Mouse (Mus musculus): ENCODE data around the gene Fancg. TPM values are rescaled to one million over a fixed set of nuclear protein-coding genes. Genes with fewer than 3 reads are reported as not detected.

Gene Fancg
- total RNA-seq, 2 experiments from 2014 or later = 5.8 to 6.7 TPM

DNA sequence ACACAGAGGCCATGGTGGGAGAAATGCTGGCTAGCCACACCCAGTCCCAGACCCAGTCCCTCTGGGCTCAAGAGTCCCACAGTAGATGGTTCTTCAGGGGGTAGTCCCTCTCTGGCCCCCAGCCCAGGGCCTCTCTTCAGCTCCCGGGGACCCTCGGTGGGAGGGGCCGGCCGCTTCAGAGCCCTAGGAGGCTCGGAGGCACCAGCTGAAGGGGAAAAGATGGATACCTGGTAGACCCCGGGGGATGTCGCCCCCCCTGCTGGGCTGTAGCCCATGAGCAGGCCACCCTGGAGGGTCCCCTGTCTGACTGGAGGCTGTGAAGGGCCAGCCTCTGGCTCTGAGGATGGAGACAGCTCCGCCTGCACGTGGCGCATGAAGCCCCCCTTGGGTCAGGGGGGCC, 26.1 kb upstream of the Fancg start:
- no peak for DNase-seq
- intact Hi-C loops (cut with DNase I) = loop anchor here (10.0 kb wide), 1 partner anchor 528 kb away; the partner anchor contains the start of genes Creb3 and Tln1

GRCm38 (mm10) chr4:43035851-43036250, 25.5 kb upstream of the Fancg start:
- intact Hi-C loops (cut with DNase I) = loop anchor here (10.0 kb wide), 1 partner anchor 529 kb away; the partner anchor contains the start of genes Creb3 and Tln1
- DNase-seq = no peak

GRCm38 (mm10) chr4:43033481-43033880, 23.2 kb upstream of the Fancg start:
- intact Hi-C loops (cut with DNase I) = loop anchor here (10.0 kb wide), 1 partner anchor 531 kb away; the partner anchor contains the start of genes Creb3 and Tln1
- DNase-seq = no peak

GRCm38 (mm10) chr4:43032501-43032900, 22.2 kb upstream of the Fancg start:
- intact Hi-C loops (cut with DNase I) = loop anchor here (10.0 kb wide), 1 partner anchor 532 kb away; the partner anchor contains the start of genes Creb3 and Tln1
- no peak for DNase-seq

DNA sequence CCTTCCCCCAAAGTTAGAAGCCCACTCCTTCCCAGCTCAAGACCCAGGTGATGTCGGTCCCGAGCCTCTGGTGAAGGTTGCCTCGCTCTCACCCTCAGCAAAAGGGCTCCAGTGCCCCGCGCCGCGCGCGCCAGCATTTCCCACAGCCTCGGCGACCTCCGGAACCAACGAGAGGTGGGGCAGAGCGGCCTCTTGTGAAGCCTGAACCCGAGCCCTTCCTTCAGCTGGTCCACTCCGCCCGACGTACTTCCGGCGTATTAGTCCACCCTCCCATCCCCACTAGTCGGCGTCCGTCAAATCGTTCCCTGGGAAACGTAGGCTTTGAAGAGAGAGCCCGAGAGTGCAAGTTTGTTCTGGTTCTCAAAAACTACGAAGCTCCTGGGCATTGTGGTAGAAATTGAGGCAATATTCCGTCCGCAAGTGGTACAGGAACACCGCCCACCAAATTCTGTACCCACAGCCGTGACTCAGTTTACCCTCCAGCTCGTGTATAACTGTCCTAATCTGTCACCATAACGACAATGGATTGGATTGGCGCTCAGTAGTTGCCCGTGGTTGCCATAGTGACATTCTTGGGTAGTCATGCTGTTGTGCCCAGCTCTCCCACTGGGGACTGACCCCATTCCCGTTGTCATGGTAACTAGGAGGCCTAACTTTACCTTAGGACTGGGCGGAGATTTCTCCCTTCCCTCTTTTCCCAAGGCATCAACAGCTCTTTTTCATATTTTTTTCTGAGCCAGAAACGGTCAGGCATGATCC, 21.1 kb upstream of the Fancg start, which contains the start of gene Stoml2:
Gene Stoml2 (minus strand): TSS at position 474 of the 759 bp plus-strand sequence.
- DNase-seq = peak; percentile 94 to 96
- intact Hi-C loops (cut with DNase I) = loop anchor here (10.0 kb wide), 1 partner anchor 533 kb away; the partner anchor contains the start of genes Creb3 and Tln1

DNA sequence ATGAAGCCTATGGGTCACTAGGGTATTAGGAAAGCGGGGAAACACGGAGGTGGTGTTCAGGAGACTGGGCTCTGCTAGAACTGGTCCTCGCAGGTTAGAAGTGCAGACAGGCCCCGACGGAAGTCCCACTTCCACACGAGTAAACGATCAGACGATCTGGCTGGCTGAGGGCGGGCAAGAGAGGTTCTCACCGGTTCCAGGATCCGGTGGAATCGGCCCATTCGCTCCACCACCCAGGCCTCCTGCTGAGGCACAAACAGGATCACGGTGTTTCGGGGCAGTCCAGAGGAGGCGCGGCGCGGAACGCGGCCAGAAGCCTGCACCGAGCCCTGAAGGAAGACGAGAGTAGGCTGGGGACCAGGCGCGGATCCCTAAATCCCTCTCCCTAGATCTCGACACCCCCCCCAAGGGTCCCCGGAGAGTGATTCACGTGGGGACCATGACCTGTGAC, 20.5 kb upstream of the Fancg start:
- DNase-seq = no peak

DNA sequence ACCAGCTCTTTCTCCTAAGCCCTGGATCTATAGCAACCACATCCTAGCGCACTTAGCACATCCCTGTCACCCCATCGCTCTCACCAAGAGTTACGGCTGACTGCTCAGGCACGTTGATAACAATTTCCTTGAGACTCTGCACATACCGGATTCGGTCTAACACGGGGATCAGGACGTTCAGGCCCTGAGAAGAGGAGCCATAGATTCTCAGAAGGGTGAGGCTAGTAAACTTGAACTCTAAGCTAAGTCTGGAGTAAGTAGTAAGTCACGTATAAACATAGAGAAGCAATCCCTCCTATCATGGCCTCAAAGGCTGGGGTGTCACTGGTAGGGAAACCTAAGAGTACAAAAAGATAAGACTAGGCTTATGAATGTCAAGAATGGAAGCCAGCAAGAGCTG, 20.0 kb upstream of the Fancg start:
- no peak for DNase-seq
- intact Hi-C loops (cut with DNase I) = loop anchor here (10.0 kb wide), 1 partner anchor 534 kb away; the partner anchor contains the start of genes Creb3 and Tln1

More for the DNA sequence above, 20.5 kb upstream of the Fancg start:
- intact Hi-C loops (cut with DNase I) = loop anchor here (10.0 kb wide), 1 partner anchor 534 kb away; the partner anchor contains the start of genes Creb3 and Tln1

DNA sequence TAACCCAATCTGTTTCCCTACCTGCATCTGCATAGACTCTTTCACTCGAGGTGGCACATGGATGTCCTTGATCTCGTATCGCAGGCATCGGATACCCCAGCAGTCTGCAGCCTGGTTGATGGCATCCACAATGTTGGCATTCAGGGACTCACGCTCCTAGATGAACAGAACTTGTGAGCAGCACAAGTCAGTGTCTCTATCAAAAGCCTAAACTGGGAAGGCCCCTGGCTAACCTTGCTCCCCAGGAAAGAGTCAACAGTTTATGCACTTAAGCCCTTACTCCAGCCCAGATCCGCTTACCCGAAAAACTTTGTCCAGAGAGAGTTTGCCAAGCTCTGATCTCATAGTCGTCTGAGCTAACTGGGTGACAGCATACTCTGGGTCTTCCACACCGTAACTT, 19.4 kb upstream of the Fancg start:
- intact Hi-C loops (cut with DNase I) = loop anchor here (10.0 kb wide), 1 partner anchor 535 kb away; the partner anchor contains the start of genes Creb3 and Tln1
- DNase-seq = no peak

DNA sequence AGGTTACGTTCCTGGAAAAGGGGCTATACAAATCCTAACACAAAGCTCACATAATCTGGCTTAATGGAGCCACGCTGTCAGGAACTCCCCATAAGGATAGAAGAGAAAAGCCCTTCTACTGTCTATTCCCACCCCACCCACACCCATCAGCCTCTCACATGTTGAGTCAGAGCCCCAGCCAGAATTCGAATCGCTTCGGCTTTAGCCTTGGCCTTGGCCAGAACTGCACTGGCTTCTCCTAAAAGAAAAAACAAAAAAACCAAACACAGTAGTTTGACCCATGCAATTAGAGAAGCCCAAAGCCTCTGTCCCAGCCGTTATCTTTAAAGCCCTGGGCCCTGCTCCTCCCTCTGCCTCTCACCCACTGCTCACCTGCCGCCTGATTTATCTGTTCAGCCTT, 18.8 kb upstream of the Fancg start:
- no peak for DNase-seq
- intact Hi-C loops (cut with DNase I) = no loop called here

GRCm38 (mm10) chr4:43025084-43025960, 15.0 kb upstream of the Fancg start, which contains the start of gene Pigo:
TSS of gene Pigo (minus strand) at chr4:43025819.
- DNase-seq = peak; percentile 96 to 98
- intact Hi-C loops (cut with DNase I) = loop anchor here (1.0 kb wide), 1 partner anchor 20 kb away; no protein-coding TSS in a partner anchor

DNA sequence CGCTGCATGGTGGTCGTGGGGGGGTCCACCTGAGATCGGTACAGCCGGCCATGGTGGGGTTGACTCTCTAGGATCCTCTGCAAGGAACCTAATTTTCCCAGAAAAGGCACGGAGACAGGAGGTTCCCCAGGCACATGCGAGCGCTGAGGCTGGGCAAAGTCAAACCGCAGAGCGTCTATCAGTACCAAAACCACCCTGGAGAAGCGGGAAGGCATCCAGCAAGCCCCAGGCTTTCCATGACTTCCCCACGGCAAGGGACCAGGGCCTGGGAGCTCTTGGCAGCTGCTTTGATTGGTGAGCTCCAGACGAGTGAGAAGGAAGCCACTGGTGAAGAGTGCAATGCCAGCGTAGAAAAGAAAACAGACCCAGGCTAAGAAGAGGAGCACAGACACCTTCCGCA, 14.4 kb upstream of the Fancg start:
- intact Hi-C loops (cut with DNase I) = loop anchor here (1.0 kb wide), 1 partner anchor 19 kb away; no protein-coding TSS in a partner anchor
- DNase-seq = no peak

GRCm38 (mm10) chr4:43021341-43021740, 11.0 kb upstream of the Fancg start:
- no peak for DNase-seq
- intact Hi-C loops (cut with DNase I) = no loop called here

DNA sequence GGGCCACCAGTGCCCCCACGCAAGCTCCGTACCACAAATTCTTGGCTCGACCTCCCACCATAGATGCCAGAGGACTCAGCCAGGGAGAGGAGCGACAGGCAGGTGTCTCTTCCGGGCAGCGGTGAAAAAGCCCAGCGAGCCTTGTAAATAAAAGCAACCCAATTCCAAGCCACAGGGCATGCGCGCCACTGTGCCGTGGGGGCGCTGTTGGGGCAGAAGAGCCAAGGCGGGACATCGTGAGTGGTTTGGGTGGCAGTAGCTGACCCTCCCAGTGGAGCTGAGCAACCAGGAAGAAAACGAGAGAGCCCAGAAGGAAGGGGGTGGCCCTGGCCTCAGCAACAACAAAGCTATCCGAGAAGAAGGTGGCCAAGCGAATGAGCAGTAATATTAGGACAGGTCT, 10.6 kb upstream of the Fancg start:
- intact Hi-C loops (cut with DNase I) = no loop called here
- no peak for DNase-seq

GRCm38 (mm10) chr4:43019641-43020465, 9.5 kb upstream of the Fancg start:
- peak in 1 of 2 experiments; percentile 38 for DNase-seq
- intact Hi-C loops (cut with DNase I) = no loop called here

DNA sequence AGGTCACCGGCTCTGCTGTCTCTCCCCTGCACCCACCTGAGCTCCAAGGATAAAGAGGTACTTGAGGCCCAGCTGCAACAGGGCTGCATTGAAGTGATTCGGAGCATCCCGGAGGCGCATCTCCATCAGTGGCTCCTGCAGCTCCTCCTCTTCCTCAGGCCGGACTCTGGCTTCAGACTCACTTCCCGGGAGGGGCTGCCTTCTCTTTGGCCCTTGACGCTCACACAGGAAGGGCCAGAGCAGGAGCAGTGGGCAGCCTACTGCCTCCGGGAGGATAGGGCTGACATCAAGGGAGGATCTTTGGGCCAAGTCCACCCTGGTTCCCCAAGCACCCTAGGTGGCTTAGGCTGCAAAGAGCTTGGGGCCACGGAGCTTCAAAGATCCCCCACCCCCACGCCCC, 8.9 kb upstream of the Fancg start:
- no peak for DNase-seq
- intact Hi-C loops (cut with DNase I) = no loop called here

DNA sequence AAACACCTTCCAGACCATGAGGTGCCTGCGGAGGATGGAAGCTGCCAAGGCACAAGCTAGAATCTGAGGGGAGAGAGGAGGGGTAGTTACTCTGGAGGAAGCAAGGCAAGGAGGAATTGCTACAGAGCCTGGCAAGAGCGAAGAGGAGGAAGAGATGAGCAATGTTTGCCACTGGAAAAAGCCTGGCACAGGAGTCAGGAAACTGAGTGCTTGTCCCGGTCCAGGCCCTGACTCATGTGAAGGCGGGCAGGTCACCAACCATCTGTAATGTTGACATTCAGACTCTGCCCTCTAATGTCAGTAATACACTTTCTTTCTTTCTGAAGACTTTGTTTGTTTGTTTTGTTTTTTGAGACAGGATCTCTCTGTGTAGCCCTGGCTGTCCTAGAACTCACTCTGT, 7.8 kb upstream of the Fancg start:
- intact Hi-C loops (cut with DNase I) = no loop called here
- DNase-seq = no peak

GRCm38 (mm10) chr4:43012091-43012490, 1.8 kb upstream of the Fancg start:
- no peak for DNase-seq
- intact Hi-C loops (cut with DNase I) = no loop called here

GRCm38 (mm10) chr4:43005765-43006164, 4.5 kb downstream of the Fancg start:
- intact Hi-C loops (cut with DNase I) = loop anchor here (1.0 kb wide), 1 partner anchor 20 kb away; the partner anchor contains the start of gene Pigo
- DNase-seq = peak; percentile 28 to 69

GRCm38 (mm10) chr4:43004951-43005350, 5.4 kb downstream of the Fancg start:
- intact Hi-C loops (cut with DNase I) = loop anchor here (1.0 kb wide), 1 partner anchor 20 kb away; the partner anchor contains the start of gene Pigo
- DNase-seq = no peak
